Mouse (Mus musculus) frontal cortex, adult (tissue): Measurements from ENCODE around the gene Bcl7b.

Source experiments
- ATAC-seq: cut with Nextera tagmentation; 2 replicates; pipeline ENCODE4 v1.9.2; 2017; ENCODE audit warnings: mild to moderate bottlenecking, moderate library complexity, mixed read lengths; ENCODE audit not compliant: low TSS enrichment

Bcl7b gene

GRCm38 (mm10) chr5:135169479-135169878 is 1.4 kb downstream of the Bcl7b start:
- no peak for ATAC-seq

- ATAC-seq, result no peak
These were observed 3.7 kb downstream of the Bcl7b start for GRCm38 (mm10) chr5:135171688-135172220.

- ATAC-seq, result no peak
These were observed 4.9 kb downstream of the Bcl7b start for GRCm38 (mm10) chr5:135172986-135173385.

GRCm38 (mm10) chr5:135175086-135175485 is 7.0 kb downstream of the Bcl7b start:
- ATAC-seq, result no peak

GRCm38 (mm10) chr5:135178523-135178922 is 10.4 kb downstream of the Bcl7b start:
- peak; percentile 3; the same call in 1 of the 2 replicates for ATAC-seq

GRCm38 (mm10) chr5:135178996-135179395 is 10.9 kb downstream of the Bcl7b start:
- ATAC-seq, result peak; percentile 68

GRCm38 (mm10) chr5:135179616-135180015 is 11.5 kb downstream of the Bcl7b start:
- no peak for ATAC-seq

- no peak for ATAC-seq
These were observed 12.7 kb downstream of the Bcl7b start for GRCm38 (mm10) chr5:135180796-135181195.

- ATAC-seq, result no peak
These were observed 13.7 kb downstream of the Bcl7b start for GRCm38 (mm10) chr5:135181776-135182175.

GRCm38 (mm10) chr5:135183131-135183861 is 15.2 kb downstream of the Bcl7b start:
- peak; percentile 21; the same call in 1 of the 2 replicates for ATAC-seq

- no peak for ATAC-seq
These were observed 16.9 kb downstream of the Bcl7b start for GRCm38 (mm10) chr5:135185016-135185415.

- ATAC-seq, result no peak
These were observed 17.5 kb downstream of the Bcl7b start for GRCm38 (mm10) chr5:135185596-135185995.

GRCm38 (mm10) chr5:135186231-135186620 is 18.1 kb downstream of the Bcl7b start:
- no peak for ATAC-seq

- peak; percentile 91 for ATAC-seq
These were observed 18.7 kb downstream of the Bcl7b start, which contains the start of gene Baz1b for GRCm38 (mm10) chr5:135186621-135187348. Baz1b (plus strand) TSS chr5:135187264.

GRCm38 (mm10) chr5:135187349-135188213 is 19.5 kb downstream of the Bcl7b start:
- peak; percentile 31; the same call in 1 of the 2 replicates for ATAC-seq

- no peak for ATAC-seq
These were observed 20.1 kb downstream of the Bcl7b start for GRCm38 (mm10) chr5:135188214-135188554.

GRCm38 (mm10) chr5:135189281-135190022 is 21.4 kb downstream of the Bcl7b start:
- no peak for ATAC-seq

GRCm38 (mm10) chr5:135191620-135192019 is 23.5 kb downstream of the Bcl7b start:
- ATAC-seq, result no peak

GRCm38 (mm10) chr5:135192431-135192830 is 24.3 kb downstream of the Bcl7b start:
- ATAC-seq, result no peak

GRCm38 (mm10) chr5:135196367-135196766 is 28.3 kb downstream of the Bcl7b start:
- no peak for ATAC-seq

- ATAC-seq, result no peak
These were observed 34.7 kb downstream of the Bcl7b start for GRCm38 (mm10) chr5:135202763-135203162.
